In the genomic region with DNA sequence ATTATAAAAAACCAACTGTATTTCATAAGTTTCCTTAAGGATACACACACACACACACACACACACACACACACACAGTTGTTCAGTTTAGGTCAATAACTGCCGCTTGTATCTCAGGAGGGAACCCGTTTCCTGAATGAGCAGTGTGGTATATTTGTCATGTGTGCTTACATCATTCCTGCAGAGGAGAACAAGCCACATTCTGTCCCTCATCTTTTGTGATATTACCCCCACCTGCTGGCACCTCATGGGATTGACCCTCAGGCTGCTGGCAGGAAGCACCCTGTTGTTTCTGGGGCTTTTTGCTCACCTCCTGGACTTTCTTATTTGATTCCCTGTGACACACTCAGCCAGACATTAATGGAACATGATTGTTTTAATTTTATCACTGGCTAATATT, we compare ENCODE assay signal across 8 mouse cellular contexts.
A peak's percentile ranks its signal among the peaks of the same experiment; 100 is the strongest.
DNase-seq lines count a peak whose midpoint lies in the region; ATAC-seq and TF ChIP-seq lines count a peak whose summit lies in the region.

No protein-coding gene starts in this region.

- H3K27ac ChIP-seq in hindbrain, embryonic 15.5 days (replicated peaks) = no peak overlapping the region

- no peak overlapping the region for H3K9ac ChIP-seq in hindbrain, embryonic 15.5 days

- 2% methylated on average over 2 of the region's 2 CpGs for WGBS in hindbrain, embryonic 15.5 days

- TF ChIP-seq CTCF in G1E (IDR thresholded peaks at IDR 0.05; ENCODE audit: low read depth, low read length) = peak; percentile 28; the same call in 1 of the 2 replicates

- no peak overlapping the region for H3K4me2 ChIP-seq in hindbrain, embryonic 15.5 days

- peak; percentile 63 for ATAC-seq in G1E (ENCODE audit: extremely low read depth, insufficient number of reproducible peaks, low FRiP score, poor library complexity, severe bottlenecking)
- peak; percentile 99 for ATAC-seq in frontal cortex, adult (ENCODE audit: low TSS enrichment)
- peak; percentile 84 for ATAC-seq in hindbrain, embryonic 15.5 days (ENCODE audit: low FRiP score, low read depth)

- no peaks in the 10 kb centered on the region for H3K9me3 ChIP-seq in G1E (replicated peaks)
- no peaks in the 10 kb centered on the region for H3K9me3 ChIP-seq in hindbrain, embryonic 15.5 days

- H3K4me1 ChIP-seq in G1E (ENCODE audit: insufficient read depth, low read depth, low read length) = no peaks in the 10 kb centered on the region
- H3K4me1 ChIP-seq in hindbrain, embryonic 15.5 days (replicated peaks) = no peaks in the 10 kb centered on the region

- H3K27me3 ChIP-seq in G1E (ENCODE audit: insufficient read depth, low read length) = peaks cover 4% of the 10 kb centered on the region; the same call in 1 of the 2 replicates
- no peaks in the 10 kb centered on the region for H3K27me3 ChIP-seq in hindbrain, embryonic 15.5 days

- peak; percentile 6 for DNase-seq in G1E (ENCODE audit: low spot score)
- DNase-seq in c-Kit-positive CD71-positive TER-119-positive erythroid progenitor cells, embryonic 14.5 days (ENCODE audit: low spot score) = peak; percentile 24
- peak; percentile 45 to 72 for DNase-seq in layer of hippocampus, postnatal 25 days (ENCODE audit: extremely low spot score in 1 of 2, low spot score in 1 of 2)
- DNase-seq in lung, postnatal 10 days = peak; percentile 72
- DNase-seq in retina, adult 2 months (ENCODE audit: low read depth, low spot score) = peak; percentile 18
- peak; percentile 28 for DNase-seq in urinary bladder, adult 2 months (ENCODE audit: low spot score)

- H3K36me3 ChIP-seq in G1E (replicated peaks) = no peaks in the 10 kb centered on the region
- no peaks in the 10 kb centered on the region for H3K36me3 ChIP-seq in hindbrain, embryonic 15.5 days

- H3K4me3 ChIP-seq in G1E (ENCODE audit: low read depth, low read length) = no peak overlapping the region
- H3K4me3 ChIP-seq in hindbrain, embryonic 15.5 days = no peak overlapping the region

Comparison
In these comparisons a context has a peak if more than half of its experiments do, and no peak if none do; other contexts are left out.
1. DNase-seq: peak in every context shown above with its lines; median percentile 72 in lung, postnatal 10 days; 58 in layer of hippocampus, postnatal 25 days; 28 in urinary bladder, adult 2 months; 24 in c-Kit-positive CD71-positive TER-119-positive erythroid progenitor cells, embryonic 14.5 days; 18 in retina, adult 2 months; 6 in G1E.